Mouse (Mus musculus): ENCODE measurements around the gene Faah.

DNA sequence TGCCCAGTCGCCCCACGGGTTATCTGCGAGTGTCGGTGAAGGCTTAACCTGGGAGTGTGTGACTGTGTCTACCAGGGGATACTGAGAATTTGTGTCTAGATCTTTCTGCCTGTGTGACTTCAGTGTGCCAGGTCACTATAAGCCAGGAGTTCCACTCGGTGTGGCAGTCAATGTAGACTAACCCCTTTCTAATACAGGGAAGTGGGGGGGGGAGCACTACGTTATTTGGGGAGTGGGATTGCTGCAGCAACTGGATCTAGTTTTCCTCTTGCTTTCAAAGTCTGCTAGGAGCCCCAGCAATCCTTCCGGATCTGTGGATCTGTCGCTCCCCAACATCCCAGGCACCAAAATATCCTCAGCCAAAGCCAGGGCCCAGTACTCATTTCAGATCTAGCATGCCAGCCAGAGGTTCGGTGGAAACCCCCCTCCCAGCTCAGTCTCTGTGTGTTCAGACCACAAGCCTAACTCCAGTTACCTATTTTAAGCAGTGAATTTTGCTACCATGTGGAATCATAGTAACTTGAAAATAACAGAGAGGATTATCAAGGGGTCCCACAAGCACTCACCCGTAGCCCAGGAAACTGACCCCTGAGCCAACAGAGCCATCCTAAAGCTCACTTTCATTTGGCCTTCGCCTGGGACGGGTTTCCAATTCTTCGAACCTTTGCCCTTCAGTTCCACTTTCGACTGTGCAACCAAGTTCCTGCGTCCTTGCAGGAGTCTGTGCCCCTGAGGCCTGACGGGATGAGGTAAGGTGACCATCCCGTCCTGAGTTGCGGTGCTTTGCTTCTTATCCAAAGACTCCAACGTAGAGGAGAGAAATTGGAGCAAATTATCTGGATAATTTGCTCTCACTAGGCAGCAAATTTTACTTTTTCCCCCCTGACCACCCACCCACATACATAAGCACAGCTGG lies 80.4 kb downstream of the Faah start:
- TF ChIP-seq CTCF (IDR thresholded peaks at IDR 0.05 in 2 of 3, conservative IDR thresholded peaks at IDR 0.05 in 1 of 3; ENCODE audit: control insufficient read depth in 1 of 3, insufficient read depth in 1 of 3, low read depth in 2 of 3, low read length in 3 of 3, poor library complexity in 1 of 3, severe bottlenecking in 1 of 3) (no peak), MXI1 (IDR thresholded peaks at IDR 0.05; ENCODE audit: low read depth, low read length) (no peak), USF1 (IDR thresholded peaks at IDR 0.05; ENCODE audit: low read depth, low read length) (no peak)
